Mouse (Mus musculus) heart, embryonic 12.5 days (tissue): ENCODE data around the gene Hoxb7. TPM values are rescaled to one million over a fixed set of nuclear protein-coding genes. Genes with fewer than 3 reads are reported as not detected.

Experiments used
- ATAC-seq: fragments of 200-750 bp; cut with Nextera tagmentation; 2 replicates; pipeline ENCODE4 v1.8.0; 2017; ENCODE audit warnings: moderate TSS enrichment, moderate library complexity; ENCODE audit not compliant: insufficient number of reproducible peaks, low FRiP score
- H3K27ac ChIP-seq: fragments of 300-500 bp; sonication (generic); 2 replicates; pipeline ENCODE4 v1.5.1; 2016; ENCODE audit warnings: mild to moderate bottlenecking, moderate library complexity; ENCODE audit not compliant: poor library complexity, severe bottlenecking
- H3K27me3 ChIP-seq: fragments of 300-500 bp; sonication (generic); replicated peaks from 2 replicates; pipeline ENCODE4 v1.6.1; 2016; ENCODE audit warnings: mild to moderate bottlenecking, moderate library complexity
- H3K36me3 ChIP-seq: fragments of 300-500 bp; sonication (generic); 2 replicates; pipeline ENCODE4 v1.6.1; 2016; ENCODE audit warnings: mild to moderate bottlenecking, moderate library complexity
- H3K4me1 ChIP-seq: fragments of 300-500 bp; sonication (generic); replicated peaks from 2 replicates; pipeline ENCODE4 v1.6.1; 2016; ENCODE audit warnings: mild to moderate bottlenecking
- H3K4me2 ChIP-seq: fragments of 300-500 bp; sonication (generic); 2 replicates; pipeline ENCODE4 v1.6.1; 2016; ENCODE audit warnings: mild to moderate bottlenecking, moderate library complexity
- H3K4me3 ChIP-seq: fragments of 300-500 bp; sonication (generic); 2 replicates; pipeline ENCODE4 v1.5.1; 2016; ENCODE audit warnings: mild to moderate bottlenecking
- H3K9ac ChIP-seq: fragments of 300-500 bp; sonication (generic); 2 replicates; pipeline ENCODE4 v1.6.1; 2016; ENCODE audit warnings: mild to moderate bottlenecking, moderate library complexity
- H3K9me3 ChIP-seq: fragments of 300-500 bp; sonication (generic); replicated peaks from 2 replicates; pipeline ENCODE4 v1.6.1; 2016; ENCODE audit warnings: mild to moderate bottlenecking, moderate library complexity
- WGBS: fragments of 180-500 bp; shearing (Covaris S2); methylation state at CpG from one replicate; pipeline ENCODE4 v1.1.7; 2016; 5-methylcytosine and 5-hydroxymethylcytosine counted together
- polyA plus RNA-seq: library from polyadenylated mRNA; unstranded; fragments of >200 nt; fragmentation: Nextera tagmentation; extraction: Ambion mirVana; gene quantifications from 2 replicates; pipeline ENCODE4 v1.2.1, GENCODE M21; 2016

The Hoxb7 gene
- 0.14 and 0.22 TPM in 2 replicates for polyA plus RNA-seq

DNA sequence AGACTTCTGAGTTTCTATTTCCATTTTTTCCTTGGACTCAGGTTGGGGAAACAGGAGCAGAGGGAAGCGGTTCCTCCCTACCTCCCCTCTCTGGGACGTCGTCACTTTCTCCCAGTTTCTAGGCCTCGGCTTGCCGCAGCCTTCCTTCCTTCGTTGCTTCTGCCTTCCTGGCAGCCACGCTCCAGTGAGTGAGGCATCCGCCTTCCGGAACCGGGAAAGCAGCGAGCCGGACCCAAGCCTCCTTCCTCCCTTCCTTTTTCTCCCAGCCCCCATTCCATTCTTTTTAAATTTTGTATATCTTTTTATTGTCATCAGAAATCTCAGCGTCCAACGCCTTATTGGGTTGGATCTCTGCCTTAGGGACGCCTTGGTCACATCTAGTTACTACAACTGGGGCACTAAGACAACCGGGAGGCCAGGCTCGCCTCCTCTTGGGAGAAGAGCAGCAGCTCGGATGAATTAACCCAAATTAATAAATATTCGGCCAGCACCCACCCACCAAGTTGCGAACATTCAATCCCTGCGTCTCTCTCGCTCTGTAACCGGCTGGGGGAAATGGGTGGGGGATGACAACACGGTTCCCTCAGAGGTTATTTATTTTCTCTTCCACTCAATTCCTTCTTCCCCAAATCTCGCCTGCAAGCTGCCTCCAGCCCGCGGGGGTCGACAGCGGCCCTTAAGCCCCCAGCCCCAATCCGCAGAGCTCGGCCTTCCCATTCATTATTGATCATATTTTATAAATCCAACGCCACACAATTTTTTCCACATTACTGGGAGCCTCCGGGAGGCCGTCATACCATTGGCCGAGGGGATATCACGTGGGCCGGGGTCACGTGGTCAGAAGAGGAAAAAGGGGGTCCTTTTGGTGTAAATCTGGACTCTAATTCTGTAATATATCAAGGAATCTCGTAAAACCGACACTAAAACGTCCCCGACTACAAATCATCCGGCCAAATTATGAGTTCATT is at the start of gene Hoxb7:
Hoxb7 (plus strand) TSS at position 853 of the 968 bp plus-strand sequence.
- Histone ChIP-seq H3K9ac (no peak within 1 kb of the TSS), H3K27ac (no peak within 1 kb of the TSS), H3K27me3 (peaks cover 98% of the 10 kb centered on the region), H3K4me3 (peak within 1 kb of the TSS; percentile 15), H3K4me1 (peaks cover 30% of the 10 kb centered on the region), H3K36me3 (no peaks in the 10 kb centered on the region), H3K4me2 (peak within 1 kb of the TSS; percentile 42), H3K9me3 (no peaks in the 10 kb centered on the region)
- 2% methylated on average over 43 of the region's 43 CpGs for WGBS
- ATAC-seq, result no peak

DNA sequence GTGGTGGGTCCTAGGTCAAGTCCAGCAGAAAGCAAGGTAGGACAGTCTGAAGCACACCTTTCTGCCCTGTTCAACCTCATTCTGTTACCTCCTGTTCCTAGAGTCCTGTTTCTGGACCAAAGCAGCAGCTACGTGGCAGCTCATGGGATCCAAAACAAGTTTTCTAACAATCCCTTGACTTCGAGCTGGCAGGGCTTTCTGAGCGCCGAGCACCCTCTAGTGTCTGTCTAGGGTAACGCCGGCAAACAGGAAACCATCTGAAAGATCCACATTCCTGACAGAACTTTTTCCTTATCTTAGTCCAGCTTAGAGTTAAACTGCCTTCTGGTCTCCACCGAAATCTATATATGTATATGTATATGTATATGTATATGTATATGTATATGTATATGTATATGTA is 46.2 kb upstream of the Hoxb7 start:
- H3K27me3 ChIP-seq, result peaks cover 64% of the 10 kb centered on the region

DNA sequence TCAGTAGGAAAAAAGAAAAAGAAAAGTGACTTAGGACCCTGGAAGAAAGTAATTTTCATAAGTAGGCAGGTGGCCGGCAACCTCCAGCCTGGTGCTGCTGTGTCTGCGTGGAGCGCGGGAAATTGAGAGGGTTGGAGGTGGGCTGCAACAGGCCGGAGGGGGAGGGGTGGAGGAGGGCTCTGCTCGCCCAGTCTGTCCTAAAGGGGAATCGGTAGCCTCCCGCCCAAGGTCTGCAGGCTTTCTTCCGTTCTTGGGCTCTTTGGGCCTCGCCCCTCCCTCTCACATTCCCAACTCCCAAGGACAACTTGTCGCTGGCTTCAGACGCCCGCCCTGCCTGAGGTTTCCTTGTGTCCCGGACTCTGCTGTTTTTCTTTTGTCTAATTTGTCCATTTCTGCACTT is 35.5 kb upstream of the Hoxb7 start:
- no peak overlapping the region for H3K27ac ChIP-seq
- no peak for ATAC-seq
- no peak overlapping the region for H3K4me3 ChIP-seq
- no peak overlapping the region for H3K9ac ChIP-seq
- no peaks in the 10 kb centered on the region for H3K36me3 ChIP-seq
- 3% methylated on average over 14 of the region's 14 CpGs for WGBS
- no peaks in the 10 kb centered on the region for H3K9me3 ChIP-seq
- H3K4me2 ChIP-seq, result no peak overlapping the region
- H3K4me1 ChIP-seq, result peaks cover 3% of the 10 kb centered on the region; the same call in 1 of the 2 replicates
- peaks cover 99% of the 10 kb centered on the region for H3K27me3 ChIP-seq

More for the DNA sequence above, 46.2 kb upstream of the Hoxb7 start:
- H3K4me1 ChIP-seq, result no peaks in the 10 kb centered on the region
- no peak overlapping the region for H3K9ac ChIP-seq
- H3K4me3 ChIP-seq, result no peak overlapping the region
- H3K36me3 ChIP-seq, result no peaks in the 10 kb centered on the region
- ATAC-seq, result no peak
- 2% methylated on average over 7 of the region's 7 CpGs for WGBS
- H3K27ac ChIP-seq, result no peak overlapping the region
- H3K4me2 ChIP-seq, result no peak overlapping the region
- H3K9me3 ChIP-seq, result no peaks in the 10 kb centered on the region

DNA sequence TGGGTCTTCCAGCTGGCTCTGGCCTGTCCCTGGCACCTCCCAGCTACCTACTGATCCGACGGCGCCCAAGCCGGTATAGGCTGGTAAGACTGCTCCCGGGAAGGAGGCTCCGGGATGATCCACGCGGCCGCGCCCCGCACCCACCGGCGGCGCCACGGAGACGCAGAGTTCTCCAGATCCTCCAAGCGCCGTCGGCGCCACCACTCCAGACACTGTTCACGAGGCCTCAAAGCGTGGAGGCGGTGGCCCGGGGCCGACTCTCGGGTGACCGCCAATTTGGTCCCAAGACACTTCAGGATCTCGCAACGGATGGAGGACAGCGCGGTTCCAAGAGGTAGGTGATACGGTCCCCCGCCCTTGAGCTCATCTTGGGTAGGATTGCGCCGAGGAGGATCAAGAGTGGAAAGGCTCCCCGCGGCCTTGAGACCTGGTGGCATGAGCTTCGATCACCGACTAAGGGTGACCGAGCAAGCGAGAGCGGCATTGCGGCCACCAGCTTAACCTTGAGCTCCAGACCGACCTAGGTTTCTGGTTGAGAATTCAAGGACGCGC is 34.9 kb upstream of the Hoxb7 start:
- peaks cover 3% of the 10 kb centered on the region; the same call in 1 of the 2 replicates for H3K4me1 ChIP-seq
- ATAC-seq, result no peak
- H3K36me3 ChIP-seq, result no peaks in the 10 kb centered on the region
- H3K4me3 ChIP-seq, result peak overlapping the region; percentile 7; the same call in 1 of the 2 replicates
- WGBS, result under 1% methylated on average over 46 of the region's 46 CpGs
- H3K9ac ChIP-seq, result no peak overlapping the region
- no peak overlapping the region for H3K27ac ChIP-seq
- peaks cover 100% of the 10 kb centered on the region for H3K27me3 ChIP-seq
- no peaks in the 10 kb centered on the region for H3K9me3 ChIP-seq
- H3K4me2 ChIP-seq, result peak overlapping the region; percentile 22

DNA sequence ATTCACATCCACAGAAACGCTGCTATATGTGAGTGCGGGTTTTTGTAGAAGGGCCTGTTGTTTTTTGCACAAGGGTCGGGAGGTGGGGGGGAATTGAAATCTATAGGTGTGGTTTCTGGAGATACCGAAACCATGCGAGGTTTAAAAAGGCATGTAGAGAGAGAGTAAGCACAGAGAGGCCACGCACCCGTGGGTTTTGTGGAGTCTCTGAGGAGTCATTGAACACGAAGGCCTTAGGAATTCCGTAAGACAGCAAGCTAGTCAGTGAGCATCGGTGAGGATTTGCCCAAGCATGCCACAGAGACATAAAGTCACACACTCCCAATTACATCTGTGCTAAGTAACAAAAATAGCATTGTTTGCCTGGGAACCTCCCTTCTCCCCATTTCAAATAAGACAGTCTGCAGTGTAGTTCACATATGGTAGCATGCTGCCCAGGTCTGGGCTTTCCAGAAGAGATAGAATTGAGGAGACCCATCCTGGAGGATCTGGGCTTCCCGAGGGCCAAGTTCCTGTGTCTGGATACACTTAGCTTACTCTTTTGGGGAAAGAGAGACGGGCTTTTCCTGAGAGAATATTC is 33.8 kb upstream of the Hoxb7 start:
- ATAC-seq, result no peak
- Histone ChIP-seq H3K9me3 (no peaks in the 10 kb centered on the region), H3K4me2 (no peak overlapping the region), H3K9ac (no peak overlapping the region), H3K4me1 (peaks cover 3% of the 10 kb centered on the region; the same call in 1 of the 2 replicates), H3K27me3 (peaks cover 100% of the 10 kb centered on the region), H3K36me3 (no peaks in the 10 kb centered on the region), H3K27ac (no peak overlapping the region), H3K4me3 (no peak overlapping the region)
- 6% methylated on average over 12 of the region's 12 CpGs for WGBS

DNA sequence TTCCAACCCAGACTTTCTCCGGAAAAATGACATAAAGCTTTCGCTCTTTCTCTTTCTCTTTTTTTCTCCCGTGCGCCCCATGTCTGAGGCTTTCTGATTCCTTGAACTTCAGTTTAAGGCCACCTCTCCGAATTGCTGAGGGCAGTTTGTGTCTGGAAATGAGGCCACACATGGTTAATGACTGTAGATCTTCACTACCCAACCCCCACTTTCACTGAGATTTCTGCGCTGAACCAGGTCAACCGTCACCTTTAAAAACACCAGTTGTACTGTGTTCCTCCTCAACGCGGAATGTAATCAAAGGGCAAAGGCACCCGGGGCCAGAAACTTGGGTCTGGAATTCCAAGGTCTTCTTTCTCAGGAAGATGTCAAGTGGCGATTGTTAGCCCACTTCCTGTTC is 32.2 kb upstream of the Hoxb7 start:
- WGBS, result 3% methylated on average over 11 of the region's 11 CpGs
- peaks cover 3% of the 10 kb centered on the region; the same call in 1 of the 2 replicates for H3K4me1 ChIP-seq
- H3K4me3 ChIP-seq, result no peak overlapping the region
- H3K36me3 ChIP-seq, result no peaks in the 10 kb centered on the region
- no peak overlapping the region for H3K9ac ChIP-seq
- H3K9me3 ChIP-seq, result no peaks in the 10 kb centered on the region
- peaks cover 100% of the 10 kb centered on the region for H3K27me3 ChIP-seq
- no peak for ATAC-seq
- no peak overlapping the region for H3K4me2 ChIP-seq
- H3K27ac ChIP-seq, result no peak overlapping the region

DNA sequence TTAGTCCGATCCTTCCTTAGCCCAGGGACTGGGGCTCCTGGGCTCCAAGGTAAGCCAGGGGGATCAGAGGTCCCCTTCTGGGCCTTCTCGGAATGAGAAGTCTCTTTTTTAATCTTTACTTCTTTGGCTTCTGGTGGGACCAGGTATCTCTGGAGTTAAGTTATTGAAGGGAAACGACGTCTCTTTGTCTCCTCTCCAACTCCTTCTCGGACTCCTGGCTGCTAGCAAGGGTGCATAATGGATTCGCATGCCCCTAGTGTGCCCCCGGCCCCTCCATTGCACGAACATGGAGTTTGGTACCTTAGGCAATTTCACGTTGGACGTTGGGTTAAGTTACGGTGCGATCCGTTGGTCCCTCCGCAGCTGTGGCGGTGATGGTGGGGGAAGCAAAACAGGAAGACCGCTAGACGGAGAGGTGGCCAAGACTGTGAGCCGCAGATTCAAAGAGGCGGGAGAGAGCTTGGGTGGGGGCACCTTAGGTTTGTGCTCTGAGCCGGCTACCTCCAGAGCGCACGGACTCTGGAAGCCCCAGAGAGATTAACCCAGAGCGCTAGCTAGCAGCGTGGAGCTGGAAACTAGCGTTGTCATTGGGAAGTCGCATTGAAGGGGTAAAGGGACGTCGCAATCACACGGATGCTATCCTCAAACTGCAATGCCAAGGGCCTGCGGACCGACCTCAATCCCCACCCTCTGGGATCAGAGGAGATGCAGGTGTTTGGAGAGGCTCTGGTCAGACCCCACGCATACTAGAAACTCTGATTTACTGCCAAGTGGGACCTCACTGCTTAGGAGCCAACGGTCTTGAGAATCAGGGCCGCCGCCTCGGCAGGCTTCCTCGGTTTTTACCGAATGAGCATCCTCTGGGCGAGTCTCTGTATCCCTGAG is 31.1 kb upstream of the Hoxb7 start:
- no peak overlapping the region for H3K4me3 ChIP-seq
- H3K36me3 ChIP-seq, result no peaks in the 10 kb centered on the region
- peaks cover 100% of the 10 kb centered on the region for H3K27me3 ChIP-seq
- H3K4me2 ChIP-seq, result no peak overlapping the region
- H3K9ac ChIP-seq, result no peak overlapping the region
- H3K9me3 ChIP-seq, result no peaks in the 10 kb centered on the region
- no peak for ATAC-seq
- WGBS, result 1% methylated on average over 39 of the region's 39 CpGs
- no peak overlapping the region for H3K27ac ChIP-seq
- H3K4me1 ChIP-seq, result peaks cover 6% of the 10 kb centered on the region; the same call in 1 of the 2 replicates

DNA sequence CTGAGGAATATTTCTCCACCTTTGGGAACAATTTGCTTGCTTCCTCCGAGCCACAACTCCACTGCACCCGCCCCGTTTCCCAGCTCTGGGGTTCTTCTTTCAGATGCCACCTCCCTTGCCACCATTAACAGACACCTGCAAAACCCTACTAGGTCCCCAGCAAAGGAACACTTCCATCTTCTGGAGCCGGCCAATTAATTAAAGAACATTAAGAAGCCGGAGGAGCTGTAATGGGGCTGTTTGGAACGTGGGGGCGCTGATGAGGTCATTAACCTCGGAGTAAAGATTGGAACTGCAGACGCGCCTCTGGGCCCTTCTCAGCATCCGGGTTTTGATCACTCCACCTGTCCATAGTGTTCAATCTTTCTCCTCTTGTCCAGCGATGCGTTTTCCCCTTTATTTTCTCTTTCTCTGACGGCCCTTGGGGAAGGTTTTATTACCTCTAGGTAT is 30.4 kb upstream of the Hoxb7 start:
- H3K9me3 ChIP-seq, result no peaks in the 10 kb centered on the region
- H3K9ac ChIP-seq, result no peak overlapping the region
- H3K27me3 ChIP-seq, result peaks cover 100% of the 10 kb centered on the region
- no peaks in the 10 kb centered on the region for H3K36me3 ChIP-seq
- peaks cover 6% of the 10 kb centered on the region; the same call in 1 of the 2 replicates for H3K4me1 ChIP-seq
- H3K4me2 ChIP-seq, result no peak overlapping the region
- WGBS, result 1% methylated on average over 14 of the region's 14 CpGs
- H3K27ac ChIP-seq, result no peak overlapping the region
- no peak for ATAC-seq
- H3K4me3 ChIP-seq, result no peak overlapping the region

DNA sequence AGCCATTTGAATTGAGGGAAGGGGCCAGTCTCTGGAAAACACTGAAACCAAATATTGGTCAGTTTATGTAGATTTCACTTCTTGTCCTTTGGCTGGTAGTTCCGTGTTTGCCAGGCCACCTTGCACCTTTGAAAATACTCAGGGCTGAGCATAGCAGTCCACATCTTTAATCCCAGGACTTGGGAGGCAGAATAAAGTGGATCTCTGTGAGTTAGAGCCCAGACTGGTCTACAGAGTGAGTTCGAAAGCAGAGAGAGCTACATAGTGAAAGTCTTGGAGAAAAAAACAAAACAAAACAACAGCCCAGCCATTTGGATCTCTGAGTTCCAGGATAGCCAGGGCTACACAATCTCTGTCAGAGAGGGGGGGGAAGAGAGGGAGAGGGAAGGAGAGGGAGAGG is 29.3 kb upstream of the Hoxb7 start:
- Histone ChIP-seq H3K27ac (no peak overlapping the region), H3K9ac (no peak overlapping the region), H3K27me3 (peaks cover 100% of the 10 kb centered on the region), H3K9me3 (no peaks in the 10 kb centered on the region), H3K4me3 (no peak overlapping the region), H3K4me2 (no peak overlapping the region), H3K36me3 (no peaks in the 10 kb centered on the region), H3K4me1 (0 out of 2 replicates have a peak, but pooled peaks cover 2% of the 10 kb centered on the region)
- WGBS, result 18% methylated on average over 2 of the region's 2 CpGs
- no peak for ATAC-seq

DNA sequence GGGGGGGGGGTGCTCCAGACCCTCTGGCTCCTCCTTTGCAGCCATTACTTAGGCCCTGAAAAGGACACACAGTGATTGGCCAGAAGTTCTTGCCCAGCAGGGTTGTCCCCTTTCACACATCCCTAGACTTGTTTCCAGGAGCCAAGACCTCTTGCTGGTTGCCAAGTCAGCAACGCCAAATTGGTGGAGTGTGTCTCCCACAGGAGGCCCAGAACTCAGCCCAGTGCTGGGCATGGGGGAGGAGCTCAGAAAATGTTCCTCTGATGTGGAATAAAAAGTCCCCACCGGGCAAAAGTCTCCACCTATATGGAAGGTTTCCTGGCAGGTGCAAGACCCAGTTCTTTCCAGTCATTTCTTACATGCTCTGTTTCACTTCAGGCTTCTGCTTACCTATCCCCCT is 27.4 kb upstream of the Hoxb7 start:
- no peak for ATAC-seq
- 0 out of 2 replicates have a peak, but pooled peaks cover 2% of the 10 kb centered on the region for H3K4me1 ChIP-seq

More for the DNA sequence above, 27.4 kb upstream of the Hoxb7 start:
- WGBS, result 2% methylated on average over 2 of the region's 2 CpGs
- Histone ChIP-seq H3K9me3 (no peaks in the 10 kb centered on the region), H3K4me3 (no peak overlapping the region), H3K9ac (no peak overlapping the region), H3K27ac (no peak overlapping the region), H3K4me2 (no peak overlapping the region), H3K36me3 (no peaks in the 10 kb centered on the region), H3K27me3 (peaks cover 100% of the 10 kb centered on the region)
